Mouse (Mus musculus): ENCODE data around the gene Ncam2.

Gene Ncam2

DNA sequence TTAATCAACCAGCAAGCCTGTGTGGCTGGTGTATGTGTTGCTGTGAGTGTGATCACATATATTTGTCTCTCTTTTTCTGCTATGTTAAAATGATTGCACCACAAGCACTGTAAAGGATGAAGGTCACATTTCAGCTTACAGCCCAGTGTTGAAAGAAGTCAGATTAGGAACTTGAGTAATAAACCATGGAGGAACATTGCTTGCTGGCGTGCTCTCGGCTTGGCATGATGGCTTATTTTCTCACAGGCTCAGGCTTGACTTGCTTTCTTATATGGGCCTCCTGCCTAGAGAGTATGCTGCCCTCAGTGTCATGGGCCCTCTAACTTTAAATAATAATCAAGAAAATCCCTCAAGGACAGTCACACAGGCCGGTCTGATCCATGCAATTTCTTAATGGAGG is 449.8 kb downstream of the Ncam2 start:
- DNase-seq (ENCODE audit: inconsistent ontology term) = no peak

DNA sequence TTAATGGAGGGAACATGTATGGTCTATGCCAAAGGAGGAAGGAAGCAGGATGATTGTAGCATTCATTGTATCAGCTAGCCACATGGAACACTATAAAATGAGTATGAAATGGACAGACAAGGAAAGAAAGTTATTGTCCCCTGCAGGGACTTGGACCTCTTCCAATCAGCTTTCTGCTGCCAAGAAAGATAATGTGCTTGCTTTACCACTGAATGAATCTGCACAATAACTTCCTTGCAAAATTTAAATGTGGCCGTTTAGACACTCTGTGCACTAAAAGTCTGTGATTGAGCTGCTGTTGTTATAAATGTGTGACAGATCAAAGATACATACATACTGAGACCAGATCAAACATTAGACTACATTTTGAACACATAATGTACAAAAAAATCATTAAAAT is 451.1 kb downstream of the Ncam2 start:
- peak; percentile 74 for DNase-seq (ENCODE audit: inconsistent ontology term)

DNA sequence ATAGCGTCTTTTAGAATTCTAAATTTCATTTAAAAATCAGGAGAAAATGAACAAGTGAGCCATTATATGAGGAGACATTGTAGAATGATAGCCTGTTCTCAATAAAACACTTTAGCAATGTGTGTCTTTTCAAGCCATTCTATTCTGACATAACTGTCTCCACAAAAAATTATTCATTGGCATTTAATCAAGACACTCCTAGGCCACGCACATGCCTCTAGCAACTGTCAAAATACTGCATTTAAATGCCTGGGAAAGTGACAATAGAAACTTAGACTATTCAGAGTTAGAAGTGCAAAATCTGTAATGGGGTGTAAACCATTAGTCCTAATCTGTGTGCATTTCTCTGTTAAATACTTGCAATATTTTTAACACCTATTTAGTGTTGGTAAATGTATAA is 456.1 kb downstream of the Ncam2 start:
- DNase-seq (ENCODE audit: inconsistent ontology term) = no peak

DNA sequence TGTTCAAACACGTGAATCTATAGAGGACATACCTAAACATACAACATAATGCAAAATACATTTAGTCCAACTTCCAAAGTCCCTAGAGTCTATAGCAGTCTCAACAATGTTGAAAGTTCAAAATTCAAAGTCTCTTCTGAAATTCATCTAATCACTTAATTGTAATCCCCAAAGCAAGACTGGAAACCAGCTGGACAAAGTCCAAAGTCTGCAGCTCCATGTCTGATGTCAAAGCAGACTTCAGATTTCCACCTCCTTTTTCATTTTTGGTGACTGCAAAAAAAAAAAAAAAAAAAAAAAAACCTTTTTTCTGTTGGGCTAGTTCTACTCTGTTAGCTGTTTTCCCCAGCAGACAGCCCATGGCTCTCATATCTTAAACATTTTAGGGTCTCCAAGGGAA is 473.4 kb downstream of the Ncam2 start:
- DNase-seq (ENCODE audit: inconsistent ontology term) = no peak

DNA sequence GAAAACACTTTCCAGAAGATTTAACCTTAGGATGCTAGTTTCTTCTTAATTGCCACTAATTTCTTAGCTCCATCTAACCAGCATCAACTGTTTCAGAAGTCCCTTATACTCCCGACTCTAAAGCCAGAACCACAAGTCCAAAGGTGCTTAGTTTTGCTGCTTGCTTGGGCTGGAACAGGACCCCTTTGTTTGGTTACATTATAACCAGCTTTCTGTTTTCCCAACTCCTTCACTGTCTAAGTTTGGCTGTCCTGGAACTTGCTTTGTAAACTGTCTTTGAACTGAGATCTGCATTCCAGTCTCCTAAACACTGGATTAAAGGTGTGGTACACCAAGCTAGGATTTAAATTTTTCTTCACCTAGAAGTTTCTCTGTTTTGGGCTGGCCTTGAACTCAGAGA is 475.0 kb downstream of the Ncam2 start:
- no peak for DNase-seq (ENCODE audit: inconsistent ontology term)
